Mouse (Mus musculus) layer of hippocampus, adult 9-10 months (tissue): ENCODE data around the gene Noa1.

Experiments used
- DNase-seq: peaks from one replicate; pipeline ENCODE4 v3.0.0; 2022; ENCODE audit warnings: low spot score

Gene Noa1

DNA sequence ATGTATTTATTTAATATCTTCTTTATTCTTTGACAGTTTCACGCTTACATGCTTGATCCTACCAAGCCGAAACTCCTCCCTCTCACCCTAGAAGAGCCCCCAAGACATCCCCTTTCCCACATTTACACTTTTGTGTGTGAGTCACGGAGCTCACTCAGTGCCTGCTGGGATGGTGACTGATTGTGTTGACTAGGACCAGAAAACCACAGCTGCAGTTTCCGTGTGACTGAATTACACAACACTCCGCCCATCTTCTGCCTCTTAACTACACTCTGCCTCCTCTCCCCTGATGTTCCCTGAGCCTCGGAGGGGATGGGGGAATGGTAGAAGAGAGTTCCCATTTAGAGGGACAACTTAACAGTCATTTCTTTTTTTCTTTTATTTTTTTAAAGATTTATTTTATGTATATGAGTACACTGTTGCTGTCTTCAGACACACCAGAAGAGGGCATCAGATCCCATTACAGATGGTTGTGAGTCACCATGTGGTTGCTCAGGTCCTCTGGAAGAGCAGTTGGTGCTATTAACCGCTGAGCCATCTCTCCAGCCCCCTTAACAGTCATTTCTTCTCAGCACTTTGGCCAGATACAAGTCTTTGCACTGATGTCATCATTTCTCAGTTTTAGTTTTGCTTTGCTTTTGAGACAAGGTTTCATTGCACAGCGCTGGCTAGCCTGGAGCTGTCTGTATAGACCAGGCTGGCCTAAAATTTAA is 57.6 kb downstream of the Noa1 start:
- no peak for DNase-seq

DNA sequence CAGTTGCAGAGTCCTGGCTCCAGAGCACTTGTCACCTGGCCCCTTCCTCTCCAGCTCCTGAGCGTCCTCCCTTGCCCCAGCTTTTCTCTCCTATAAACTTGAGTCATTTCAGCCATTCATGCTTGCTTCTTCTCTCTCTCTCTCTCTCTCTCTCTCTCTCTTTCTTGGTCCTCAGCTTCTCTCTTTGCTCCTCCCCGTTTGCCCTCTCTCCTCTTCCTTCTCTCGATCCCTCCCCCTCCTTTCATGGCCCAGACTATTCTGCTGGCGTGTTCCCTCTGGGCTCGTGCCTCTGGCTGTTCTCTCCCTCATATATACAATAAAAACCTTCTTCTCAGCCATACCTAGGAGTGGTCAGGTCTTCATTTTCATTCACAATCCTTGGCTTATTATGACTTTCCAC is 58.2 kb downstream of the Noa1 start:
- DNase-seq, result no peak

DNA sequence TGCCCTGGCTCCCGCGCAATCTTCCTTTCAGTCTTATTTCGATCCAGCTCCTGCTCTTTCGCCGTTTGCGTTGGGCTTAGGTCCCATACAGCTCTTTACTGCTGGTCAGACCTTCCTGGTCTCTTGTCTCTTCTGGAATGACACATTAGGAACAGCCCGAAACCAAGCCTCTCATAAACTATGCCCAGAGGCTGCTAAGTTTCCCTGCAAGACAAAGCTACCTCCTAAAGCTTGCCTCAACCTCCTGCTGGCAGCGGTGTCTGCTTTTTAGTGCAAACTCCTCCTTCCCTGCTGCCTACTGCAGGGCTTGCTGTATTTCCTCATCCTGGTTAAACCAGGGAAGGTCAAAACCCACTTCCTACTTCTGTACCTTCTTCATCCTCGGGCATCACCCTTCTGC is 59.8 kb downstream of the Noa1 start:
- DNase-seq, result no peak

DNA sequence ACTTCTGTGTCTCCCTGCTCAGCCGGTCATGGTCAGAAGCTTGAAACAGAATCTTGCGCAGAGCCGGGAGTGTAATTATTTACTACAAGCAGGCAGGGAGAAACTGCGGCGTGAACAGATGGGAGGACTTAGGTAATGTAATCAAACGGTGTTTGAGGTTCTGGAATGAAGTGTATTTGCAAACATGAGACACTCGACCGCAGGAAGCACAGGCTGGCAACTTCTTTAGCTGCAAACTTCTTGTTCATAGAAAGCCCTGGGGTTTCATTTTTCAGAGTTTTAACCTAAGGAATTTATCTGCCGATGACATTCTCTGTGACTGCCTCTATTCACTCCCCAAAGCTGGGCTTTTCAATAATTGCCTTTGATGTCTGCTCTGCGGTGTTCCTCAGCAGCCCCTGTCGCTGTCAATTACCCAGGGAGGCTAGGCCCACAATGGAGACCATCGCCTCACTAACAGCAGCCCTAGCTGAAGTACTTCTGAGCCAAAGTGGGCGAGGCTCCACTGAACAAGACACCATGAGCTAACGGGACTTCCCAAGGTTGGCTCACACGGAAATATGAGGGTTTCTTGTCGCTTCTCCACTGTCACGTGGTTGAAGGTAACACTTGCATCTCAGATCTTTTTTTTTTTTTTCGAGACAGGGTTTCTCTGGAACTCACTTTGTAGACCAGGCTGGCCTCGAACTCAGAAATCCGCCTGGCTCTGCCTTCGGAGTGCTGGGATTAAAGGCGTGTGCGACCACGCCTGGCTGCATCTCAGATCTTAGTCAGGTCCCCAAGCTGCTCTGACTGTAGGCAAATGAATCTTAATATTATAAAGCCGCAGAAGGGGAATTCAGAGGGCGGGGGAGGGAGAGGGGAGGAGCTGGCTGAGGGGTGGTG is 63.9 kb downstream of the Noa1 start:
- no peak for DNase-seq

DNA sequence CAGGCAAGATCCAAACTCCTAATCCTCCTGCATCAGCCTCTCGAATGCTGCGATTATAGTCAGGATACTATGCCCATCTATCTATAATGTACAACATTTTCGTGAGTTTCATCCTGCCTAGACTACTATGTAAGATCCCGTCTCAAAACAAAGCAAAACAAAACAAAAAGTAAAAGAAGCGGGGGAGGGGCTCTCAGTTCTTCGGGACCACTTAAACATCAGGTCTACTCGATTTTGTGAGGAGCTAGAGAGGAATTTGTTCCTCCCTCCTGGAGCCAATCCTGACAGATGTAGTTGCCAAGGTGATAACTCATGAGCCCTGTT is 64.5 kb downstream of the Noa1 start:
- no peak for DNase-seq

DNA sequence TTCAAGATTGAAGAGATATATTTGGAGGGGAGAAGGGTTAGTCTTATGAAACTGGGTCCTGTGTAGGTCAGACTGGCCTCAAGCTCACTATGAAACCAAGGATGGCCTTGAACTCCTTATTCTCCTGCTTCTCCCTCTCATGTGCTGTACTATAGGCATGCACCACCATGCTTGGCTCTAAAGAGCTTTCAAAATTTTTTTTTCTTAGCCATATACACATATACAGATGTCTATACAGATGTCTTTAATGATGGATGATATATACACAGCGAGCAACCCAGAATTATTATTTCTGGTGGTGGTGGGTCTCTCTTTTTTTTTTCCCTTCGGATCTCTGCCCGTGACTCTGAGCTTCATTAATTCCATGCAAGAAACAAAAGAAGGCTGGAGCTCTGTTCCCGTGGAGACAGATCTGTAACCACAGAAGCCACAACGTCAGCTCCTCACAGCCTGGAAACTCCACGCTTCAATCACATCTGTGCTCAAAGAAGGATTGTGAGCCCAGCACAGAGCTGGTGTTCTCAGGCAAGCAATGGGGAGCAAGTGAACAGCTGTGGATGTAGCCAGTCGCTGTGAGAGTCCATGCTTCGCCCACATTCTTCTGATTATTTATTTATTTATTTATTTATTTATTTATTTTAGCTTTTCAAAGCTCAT is 65.4 kb downstream of the Noa1 start:
- no peak for DNase-seq
